Mouse (Mus musculus) embryo, embryonic 11 days (tissue): ENCODE data around the gene Ssc5d.
"Not testable (repeated sequence)": the region's sequence is repeated elsewhere in the genome, so short reads cannot be mapped to it uniquely, and the experiment has no call there.

Source experiments
- DNase-seq: peaks from one replicate; pipeline ENCODE4 v3.0.0-alpha.2; 2015

The Ssc5d gene

DNA sequence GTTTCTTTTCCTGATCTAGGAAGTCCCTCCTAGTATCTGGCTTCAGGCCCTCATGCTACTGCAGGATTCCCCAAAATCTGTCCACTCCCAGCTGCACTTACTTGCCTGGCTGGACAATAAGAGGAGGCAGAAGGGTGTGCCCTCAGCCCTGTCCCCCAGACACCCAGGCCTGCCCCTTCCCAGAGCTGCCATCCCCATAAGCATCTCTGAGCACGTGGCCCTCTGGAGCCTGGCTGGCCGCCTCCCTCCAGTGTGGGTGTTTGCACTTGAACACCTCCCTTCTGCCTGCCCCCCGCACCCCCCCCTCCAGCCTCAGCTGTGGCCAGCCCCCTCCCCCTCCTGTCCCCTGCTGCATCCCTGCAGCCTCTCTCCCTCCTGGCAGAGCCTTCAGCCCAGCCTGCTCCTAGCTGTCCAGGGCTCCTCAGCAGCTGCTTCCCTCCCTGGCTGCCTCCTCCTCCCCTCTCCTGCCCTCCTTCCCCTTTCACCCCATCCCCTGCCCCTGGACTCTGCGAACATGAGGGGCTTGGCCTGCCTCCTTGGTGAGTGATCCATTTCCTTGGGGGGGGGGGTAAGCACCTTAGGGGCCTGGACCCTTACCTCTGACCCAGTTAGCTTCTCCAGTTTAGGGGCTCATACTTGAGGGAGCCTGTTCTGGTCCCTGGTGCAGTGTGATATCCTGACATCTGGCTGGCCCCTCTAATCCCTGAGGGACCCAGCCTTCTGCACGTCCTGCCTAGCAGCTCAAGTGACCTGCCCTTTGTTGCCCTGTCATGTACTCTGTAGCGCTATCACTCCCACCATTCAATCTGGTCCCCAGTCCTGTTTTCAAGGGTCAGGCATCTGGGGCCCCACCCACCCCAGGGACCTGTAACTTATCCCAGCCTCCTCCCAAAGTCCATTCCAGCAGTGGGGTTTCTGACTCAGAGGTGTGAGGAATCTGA is at the start of gene Ssc5d:
Ssc5d (plus strand) TSS at position 345 of the 941 bp plus-strand sequence.
- DNase-seq: peak; percentile 71

DNA sequence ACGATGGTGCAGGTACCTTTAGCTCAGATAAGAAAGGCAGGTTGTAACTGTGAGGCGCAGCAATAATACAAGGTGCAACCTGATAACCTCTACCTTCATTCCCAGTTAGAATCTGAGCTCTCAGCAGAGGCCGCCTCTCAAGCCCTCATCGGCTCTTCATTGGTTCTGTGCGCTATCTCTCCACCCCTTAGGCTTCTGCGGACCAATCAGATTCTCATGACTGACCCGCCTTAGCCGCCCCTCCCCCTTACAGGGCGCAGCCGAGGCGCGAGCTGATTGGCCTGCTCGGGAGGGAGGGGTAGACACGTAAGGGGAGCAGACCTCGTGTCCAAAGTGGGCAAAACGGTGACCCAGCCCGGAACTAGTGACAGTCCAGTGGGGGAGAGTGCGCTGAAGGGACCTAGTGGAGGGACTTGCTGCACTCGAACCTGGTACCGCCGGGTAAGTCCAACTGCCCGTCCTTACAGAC is 48.8 kb upstream of the Ssc5d start, which contains the start of gene Isoc2a:
Isoc2a (plus strand) TSS at position 401 of the 469 bp plus-strand sequence.
- DNase-seq: peak; percentile 97

DNA sequence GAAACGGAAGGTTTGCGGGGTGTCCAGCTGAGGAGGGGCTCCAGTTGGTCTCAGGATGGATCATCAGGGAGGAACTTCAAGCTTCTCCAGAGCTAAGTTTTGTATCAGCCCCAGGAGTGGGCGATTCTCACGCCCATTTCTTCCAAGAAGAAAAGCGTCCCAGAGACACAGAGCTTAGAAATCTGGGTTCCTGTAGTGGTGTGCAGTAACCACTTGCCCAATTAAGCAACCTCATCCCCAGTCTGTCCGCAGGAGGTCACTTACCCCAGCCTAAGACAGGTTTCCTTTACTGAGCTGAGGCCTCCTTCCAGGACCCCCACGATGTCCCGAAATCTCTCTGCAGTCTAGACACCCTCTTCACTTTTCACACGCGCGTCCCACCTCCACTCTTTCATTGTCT is 48.4 kb upstream of the Ssc5d start:
- DNase-seq: no peak

DNA sequence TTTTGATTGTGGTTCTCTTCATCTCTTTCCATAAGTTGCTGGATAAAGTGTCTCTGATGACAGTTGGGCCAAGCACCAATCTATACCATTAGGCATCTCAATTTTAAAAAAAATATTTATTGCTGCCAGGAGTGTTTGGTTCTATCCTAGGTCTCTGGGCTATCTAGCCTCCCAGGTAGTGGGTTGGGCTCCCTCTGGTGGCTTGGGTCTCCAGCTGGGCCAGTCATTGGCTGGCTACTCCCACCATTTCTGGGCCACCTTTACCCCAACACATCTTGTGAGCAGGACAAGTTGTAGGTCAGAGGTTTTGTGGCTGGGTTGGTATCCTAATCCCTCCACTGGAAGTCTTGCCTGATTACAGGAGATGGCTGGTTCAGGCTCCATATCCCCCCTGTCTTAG is 47.4 kb upstream of the Ssc5d start:
- no peak for DNase-seq

DNA sequence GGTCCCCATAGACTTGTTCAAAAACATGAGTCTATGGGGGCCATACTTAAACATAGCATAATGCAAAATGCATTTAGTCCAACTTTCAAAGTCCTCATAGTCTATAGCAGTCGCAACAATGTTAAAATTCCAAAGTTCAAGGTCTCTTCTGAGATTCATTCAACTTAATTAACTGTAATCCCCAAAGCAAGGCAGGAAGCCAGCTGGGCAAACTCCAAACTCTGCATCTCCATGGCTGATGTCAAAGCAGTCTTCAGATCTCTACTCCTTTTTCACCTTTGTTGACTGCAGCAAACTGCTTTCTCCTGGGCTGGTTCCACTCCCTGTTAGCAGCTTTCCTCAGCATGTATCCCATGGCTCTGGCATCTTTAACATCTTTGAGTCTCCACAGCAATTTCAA is 46.5 kb upstream of the Ssc5d start:
- not testable (repeated sequence) for DNase-seq

DNA sequence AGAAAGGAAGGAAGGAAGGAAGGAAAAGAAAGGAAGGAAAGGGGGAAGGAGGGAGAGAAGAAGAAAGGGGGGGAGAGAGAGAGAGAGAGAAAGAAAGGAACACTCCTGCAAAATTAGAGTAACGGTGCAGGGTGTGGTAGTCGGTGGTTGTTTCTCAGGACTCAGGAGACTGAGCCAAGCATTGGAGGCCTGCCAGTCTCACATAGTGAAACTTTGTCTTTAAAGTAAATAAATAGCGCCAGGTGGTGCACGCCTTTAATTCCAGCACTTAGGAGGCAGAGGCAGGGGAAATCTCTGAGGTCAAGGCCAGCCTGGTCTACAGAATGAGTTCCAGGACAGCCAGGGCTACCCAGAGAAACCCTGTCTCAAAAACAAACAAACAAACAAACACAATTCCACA is 38.9 kb upstream of the Ssc5d start:
- DNase-seq: no peak

DNA sequence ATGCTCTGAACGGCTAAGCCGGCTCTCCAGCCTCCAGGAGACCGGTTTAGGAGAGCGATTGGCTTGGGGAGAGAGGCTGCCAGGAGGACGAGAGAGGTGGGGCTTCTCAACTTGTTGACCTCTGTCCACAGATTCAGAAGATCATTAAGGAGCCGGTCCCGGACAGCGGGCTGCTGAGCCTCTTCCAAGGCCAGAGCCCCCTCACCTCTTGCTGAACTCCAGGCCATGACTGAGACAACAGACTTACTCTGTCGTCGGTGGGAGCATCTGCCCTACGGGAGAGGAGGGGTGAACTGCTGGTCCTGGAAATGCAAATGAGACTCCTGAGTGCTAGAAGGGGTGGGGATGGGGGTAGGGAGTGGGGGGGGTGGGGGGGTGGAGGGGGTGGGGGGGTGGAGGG is 30.4 kb upstream of the Ssc5d start:
- no peak for DNase-seq

DNA sequence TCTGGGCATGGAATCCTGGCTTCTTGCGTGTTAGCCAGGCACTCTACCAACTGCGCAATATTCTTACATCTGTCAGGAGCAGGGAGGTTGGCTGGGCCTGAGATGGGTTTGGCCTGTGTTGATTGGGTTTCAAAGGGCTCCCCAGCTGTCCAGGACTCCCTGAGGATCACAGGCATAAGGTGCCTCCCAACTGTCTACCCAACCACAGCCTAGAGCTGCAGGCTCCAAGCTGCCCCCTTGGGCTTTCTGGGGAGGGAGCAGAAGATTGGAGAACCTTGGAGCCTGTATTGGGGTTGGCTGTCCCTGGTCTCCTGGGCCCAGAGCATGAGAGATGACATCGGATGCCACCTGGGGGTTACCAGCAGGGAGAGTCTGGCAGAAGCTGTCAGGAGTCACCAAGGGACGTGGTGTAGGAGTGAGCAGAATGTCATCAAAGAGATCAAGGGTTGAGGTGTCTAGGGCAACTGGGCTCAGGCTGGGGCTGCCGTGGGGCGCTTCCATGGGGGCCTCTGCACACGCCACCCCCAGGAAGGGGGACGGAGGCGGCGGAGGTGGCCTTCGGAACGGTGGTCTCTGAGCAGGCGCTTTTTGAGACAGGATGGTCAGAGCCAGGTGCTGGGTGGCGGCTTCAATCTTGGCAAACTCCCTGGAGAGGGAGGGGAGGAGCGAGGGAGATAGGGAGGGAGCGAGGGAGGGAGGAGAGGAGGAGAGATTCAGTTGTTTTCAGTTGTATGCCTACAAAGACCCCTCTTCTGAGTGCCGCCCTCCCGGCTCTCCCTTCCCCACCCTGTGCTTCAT is 26.5 kb upstream of the Ssc5d start:
- DNase-seq: no peak

DNA sequence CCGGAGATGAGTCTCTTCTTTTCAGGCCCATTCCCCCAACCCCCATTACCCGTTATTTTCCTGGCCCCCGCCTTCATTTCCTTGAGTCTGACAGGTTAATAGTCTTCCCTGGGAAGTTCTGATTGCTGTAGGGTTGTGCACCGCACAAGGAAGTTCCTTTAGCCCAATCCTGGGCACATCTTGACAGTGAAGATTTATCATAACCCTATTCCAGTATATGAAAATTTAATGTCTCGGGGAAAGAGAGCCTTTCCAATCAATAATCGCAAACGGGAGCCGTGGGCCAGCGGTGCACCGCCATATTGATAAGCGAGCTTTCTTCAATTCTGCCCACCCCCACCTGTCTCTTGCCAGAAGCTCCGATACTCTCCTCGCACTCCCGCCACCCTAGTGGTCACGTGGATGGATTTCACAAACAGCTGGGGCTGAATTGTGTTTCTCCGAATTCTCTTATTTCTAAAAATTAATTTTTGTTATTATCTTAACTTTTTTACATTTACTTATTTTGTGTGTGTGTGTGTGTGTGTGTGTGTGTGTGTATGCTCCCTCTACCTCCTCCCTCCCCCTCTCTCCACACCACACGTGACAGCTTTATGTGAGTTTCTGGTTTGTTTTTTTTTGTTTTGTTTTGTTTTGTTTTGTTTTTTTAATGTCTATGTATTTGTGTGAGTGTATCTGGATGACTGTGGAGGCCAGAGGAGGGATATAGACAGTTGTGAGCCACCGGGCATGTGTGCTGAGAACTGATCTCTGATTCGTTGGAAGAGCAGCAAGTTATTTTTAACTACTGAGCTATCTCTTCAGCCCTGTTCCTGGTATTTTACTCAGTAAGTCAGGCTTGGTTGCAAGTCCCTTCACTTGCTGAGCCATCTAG is 25.7 kb upstream of the Ssc5d start:
- peak; percentile 49 for DNase-seq

DNA sequence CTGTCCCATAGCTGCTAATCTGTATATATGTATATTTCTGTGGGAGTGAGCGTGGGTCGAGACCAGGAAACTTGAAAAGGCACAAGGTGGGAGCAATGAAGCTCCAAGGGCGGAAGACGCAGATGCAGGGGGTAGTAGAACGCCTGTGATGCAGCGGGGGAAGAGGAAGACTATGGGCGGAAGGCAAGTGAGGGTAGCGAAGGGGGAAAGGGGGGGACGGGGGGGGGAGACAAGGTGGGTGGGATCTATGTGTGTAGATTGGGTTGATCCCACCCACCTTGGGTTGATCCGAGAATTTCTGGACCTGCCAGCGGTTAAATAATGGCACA is 25.1 kb upstream of the Ssc5d start:
- DNase-seq: no peak

DNA sequence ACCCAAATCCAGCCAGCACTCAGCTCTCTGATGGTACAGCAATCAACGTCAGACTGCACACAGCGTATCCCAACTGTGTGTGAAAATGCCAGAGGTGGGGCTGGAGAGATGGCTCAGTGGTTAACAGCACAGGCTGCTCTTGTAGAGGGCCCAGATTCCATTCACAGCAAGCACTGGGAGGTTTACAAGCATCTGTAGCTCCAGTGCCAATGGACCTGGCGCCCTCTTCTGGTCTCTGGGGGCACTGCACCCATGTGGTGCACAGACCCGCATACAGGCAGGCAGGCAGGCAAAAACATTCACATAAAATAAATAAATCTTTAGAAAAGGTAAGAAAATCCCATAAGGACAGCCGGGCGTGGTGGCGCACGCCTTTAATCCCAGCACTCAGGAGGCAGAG is 24.4 kb upstream of the Ssc5d start:
- DNase-seq: no peak

DNA sequence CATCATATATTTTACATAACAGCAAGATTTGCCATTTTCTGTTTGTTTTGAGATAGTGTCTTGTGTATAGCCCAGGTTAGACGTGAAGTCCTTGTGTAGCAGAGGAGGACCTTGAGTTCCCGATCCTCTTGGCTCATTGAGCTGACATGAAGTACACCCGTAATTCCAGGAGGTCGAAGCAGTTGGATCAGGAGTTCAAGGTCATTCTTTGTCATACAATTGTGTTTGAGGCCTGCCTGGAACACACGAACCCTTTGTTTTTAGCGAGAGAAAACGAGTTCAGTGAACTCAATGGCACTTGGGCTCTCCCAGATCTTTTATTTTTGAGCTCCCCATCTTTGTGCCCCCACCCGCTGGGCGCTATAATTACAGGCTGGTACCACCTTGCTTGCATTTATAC is 23.2 kb upstream of the Ssc5d start:
- no peak for DNase-seq

DNA sequence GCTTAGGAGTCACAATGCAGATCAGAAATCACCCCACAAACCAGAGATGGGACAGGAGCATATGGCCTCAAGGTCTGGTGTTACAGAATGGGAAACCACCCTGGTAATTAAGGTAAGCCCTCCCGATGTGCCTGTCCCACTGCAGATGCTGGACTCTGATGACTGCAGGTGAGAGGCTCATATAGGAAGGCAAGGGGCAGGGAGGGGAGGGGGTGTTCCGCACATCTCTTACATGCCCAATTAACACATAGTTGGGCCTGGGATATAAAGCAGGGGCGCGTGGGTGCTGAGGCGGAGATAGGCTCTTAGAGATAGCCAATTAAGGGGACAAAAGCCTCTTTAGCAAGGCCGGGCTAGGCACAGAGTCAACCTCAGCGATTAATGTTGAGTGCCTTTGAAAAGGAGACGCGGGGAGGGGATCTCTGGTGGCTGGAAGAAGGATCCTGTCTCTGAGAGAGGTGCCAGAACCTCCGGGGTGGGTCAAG is 19.1 kb upstream of the Ssc5d start, which contains the start of gene Gm36210:
Gm36210 (minus strand) TSS at position 51 of the 485 bp plus-strand sequence.
- DNase-seq: no peak

DNA sequence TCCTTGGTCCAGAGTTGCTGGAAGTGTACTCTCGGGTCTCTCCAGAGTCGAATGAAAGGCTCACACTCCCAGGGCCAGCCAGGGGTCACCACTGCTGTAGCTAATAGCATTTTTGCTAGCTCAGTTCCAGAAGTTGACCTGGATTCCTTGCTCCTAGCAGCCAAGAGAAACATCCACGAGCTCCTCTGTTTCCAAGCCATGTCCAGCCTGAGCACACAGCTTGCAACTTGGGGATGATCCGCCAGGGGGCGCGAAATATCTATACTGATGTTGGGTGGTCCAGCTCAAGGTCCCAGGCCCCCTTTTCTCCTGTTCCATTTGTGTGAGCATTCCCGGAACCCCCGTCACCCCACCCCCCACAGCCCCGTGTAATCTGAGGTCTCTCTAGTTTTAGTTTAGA is 14.0 kb upstream of the Ssc5d start:
- peak; percentile 80 for DNase-seq

DNA sequence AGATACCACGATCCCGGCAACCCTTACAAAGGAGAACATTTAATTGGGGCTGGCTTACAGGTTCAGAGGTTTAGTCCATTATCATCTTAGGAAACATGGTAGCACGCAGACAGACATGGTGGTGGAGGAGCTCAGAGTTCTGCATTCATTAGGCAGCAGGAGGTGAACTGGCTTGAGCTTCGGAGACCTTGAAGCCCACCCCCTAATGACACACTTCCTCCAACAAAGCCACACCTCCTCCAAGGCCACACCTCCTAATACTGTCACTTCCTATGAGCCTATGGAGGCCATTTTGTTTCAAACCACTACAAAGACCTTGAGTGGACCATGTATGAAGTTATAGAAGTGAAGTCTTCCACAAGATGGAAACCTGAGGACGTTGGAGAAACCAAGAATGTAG is 13.3 kb upstream of the Ssc5d start:
- DNase-seq: no peak

DNA sequence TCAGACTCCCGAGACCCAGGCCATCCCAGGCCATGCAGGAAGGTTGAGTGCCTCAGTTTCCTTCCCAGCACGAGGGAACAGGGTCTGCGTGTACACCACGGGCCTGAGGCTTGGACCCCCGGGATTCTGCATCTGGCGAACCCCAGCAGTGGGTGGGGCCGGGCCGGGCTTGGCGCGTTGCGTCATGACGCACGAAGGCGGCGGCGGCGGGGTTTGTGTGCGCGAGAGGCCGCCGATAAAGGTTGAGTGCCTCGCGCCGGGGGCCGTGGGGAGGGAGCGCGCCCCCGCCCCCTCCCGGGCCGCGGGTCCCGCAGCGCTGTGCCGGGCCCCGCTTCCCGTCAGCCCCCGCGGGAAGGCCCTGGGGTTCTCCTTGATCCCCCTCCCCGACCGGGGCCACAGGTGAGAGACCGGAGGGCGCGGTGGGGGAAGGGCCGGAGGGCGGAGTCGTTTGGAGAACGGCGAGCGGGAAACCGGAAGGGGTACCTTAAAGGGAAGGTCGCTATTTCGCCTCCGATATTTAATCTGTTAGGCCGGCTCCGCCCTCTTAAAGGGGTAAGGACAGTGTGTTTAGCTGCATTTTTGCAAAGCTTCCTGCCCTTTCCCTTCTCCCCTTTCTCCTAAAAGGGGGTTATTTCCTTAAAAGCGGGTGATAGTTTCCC is 10.4 kb upstream of the Ssc5d start, which contains the start of gene Zfp628:
Zfp628 (plus strand) TSS at position 211 of the 659 bp plus-strand sequence.
- peak; percentile 96 for DNase-seq

DNA sequence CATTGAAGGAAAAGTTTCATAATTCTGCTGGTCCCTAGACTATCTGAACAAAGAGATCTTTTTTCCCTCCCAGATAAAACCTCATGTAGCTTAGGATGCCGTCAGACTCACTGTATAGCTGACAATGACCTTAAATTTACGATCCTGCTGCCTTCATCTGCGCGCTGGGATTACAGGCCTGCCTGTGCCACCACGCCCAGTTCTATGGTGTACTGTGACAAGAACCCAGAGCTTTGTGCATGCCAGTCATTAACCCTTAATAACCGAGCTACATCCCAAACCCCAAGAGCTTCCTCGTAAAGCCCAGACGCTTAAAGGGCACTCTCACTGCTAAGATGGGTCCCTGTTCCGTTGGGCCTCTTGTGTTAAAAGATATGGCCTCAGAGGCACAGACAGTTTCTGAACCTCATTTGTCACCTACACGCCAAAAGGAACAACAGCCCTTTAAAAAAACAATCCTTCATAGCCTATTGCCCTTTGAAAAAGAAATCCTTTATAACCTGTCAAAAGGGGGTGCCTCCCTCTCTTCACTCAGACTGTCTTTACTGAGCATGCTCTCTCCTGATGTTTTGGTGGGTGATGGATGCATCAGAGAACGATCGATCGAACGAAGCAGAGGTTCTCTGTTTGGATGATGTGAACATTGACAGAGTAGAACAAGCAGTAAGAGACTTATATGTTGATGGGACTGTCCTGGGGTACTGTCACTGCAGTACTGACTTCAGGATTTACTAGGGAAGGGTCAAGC is 9.7 kb upstream of the Ssc5d start:
- DNase-seq: peak; percentile 57

DNA sequence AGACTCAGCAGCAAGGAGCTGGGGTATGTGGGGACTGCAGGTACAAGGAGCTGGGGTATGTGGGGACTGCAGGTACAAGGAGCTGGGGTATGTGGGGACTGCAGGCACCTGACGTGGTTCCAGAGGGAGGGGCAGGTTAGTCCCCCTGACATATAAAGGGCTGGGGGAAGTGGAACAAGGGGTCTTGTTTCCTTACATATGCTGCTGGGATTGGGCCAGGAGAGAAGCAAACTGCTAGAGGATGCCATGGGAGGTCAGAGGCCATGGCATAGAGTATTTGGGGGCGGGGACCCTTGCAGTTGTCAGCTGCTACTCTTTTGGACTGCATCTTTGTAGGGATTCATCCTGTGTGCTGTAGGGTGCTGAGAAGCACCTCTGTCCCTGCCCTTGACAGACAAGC is 8.1 kb upstream of the Ssc5d start:
- no peak for DNase-seq

DNA sequence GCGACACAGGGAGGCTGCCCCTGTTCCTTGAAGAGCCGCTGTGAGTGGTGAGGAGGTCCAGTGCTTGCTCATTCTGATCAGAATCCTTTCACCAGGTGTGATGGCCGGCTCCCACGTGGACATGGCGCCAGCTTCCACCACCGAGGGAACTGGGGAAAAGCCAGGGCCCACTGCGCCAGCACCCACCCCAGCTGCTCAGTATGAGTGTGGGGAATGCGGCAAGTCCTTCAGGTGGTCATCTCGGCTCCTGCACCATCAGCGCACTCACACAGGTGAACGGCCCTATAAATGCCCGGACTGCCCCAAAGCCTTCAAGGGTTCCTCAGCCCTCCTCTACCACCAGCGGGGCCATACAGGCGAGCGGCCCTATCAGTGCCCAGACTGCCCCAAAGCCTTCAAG is 6.9 kb upstream of the Ssc5d start:
- no peak for DNase-seq

DNA sequence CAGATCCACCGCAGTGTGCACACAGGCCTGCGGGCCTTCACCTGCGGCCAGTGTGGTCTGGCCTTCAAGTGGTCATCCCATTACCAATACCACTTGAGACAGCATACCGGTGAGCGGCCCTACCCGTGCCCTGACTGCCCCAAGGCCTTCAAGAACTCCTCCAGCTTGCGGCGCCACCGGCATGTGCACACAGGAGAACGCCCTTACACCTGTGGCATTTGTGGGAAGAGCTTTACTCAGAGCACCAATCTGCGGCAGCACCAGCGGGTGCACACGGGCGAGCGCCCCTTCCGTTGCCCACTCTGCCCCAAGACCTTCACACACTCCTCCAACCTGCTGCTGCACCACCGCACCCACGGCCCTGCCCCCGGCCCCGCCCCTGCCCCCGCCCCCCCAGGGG is 6.5 kb upstream of the Ssc5d start:
- DNase-seq: no peak

DNA sequence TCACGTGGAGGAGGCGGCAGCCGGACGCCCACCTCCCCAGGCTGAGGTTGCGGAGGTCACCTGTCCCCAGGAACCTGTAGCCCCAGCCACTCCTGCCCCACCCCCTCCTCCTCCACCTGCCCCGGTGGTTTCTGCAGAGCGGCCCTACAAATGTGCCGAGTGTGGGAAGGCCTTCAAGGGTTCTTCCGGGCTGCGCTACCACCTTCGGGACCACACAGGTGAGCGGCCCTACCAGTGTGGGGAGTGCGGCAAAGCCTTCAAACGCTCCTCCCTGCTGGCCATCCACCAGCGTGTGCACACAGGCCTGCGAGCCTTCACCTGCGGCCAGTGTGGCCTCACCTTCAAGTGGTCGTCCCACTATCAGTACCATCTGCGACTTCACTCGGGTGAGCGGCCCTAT is 5.6 kb upstream of the Ssc5d start:
- no peak for DNase-seq
